Mouse (Mus musculus): ENCODE measurements around the gene Skiv2l. TPM values are rescaled to one million over a fixed set of nuclear protein-coding genes. Genes with fewer than 3 reads are reported as not detected.

Skiv2l gene
- polyA plus RNA-seq, 1 experiment from 2014 or later = 64.7 TPM

- WGBS = 69% methylated on average over 13 of the region's 13 CpGs
- Histone ChIP-seq H3K4me1 (no peaks in the 10 kb centered on the region), H3K9me3 (no peaks in the 10 kb centered on the region), H3K9ac (no peak overlapping the region), H3K4me2 (replicated peaks) (no peak overlapping the region), H3K27me3 (replicated peaks) (no peaks in the 10 kb centered on the region), H3K4me3 (no peak overlapping the region), H3K27ac (no peak overlapping the region), H3K36me3 (peaks cover 9% of the 10 kb centered on the region)
- no peak for ATAC-seq (ENCODE audit: low FRiP score, low read depth)
Observed at GRCm38 (mm10) chr17:34861704-34862415, 11.8 kb upstream of the Skiv2l start.

DNA sequence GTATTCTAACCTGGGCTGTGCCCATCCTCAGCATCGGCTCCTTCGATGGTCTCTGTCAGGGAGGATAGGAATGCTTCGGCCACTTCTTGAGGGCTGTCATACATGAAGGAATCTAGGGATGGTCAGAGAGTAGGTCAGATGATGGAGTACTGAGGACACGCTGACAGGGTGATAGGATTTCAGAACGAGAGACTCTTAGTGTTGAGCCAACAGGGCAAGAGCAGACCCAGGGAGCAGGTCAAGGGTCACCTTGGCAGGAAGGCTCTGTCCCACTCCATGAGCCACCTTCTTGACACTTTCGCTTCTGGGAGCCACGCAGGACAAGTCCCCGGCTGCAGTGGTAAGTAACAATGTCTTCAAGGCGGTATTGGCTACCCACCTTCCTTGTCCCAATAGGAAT is 10.5 kb upstream of the Skiv2l start:
- H3K27me3 ChIP-seq (replicated peaks) = no peaks in the 10 kb centered on the region
- no peak for ATAC-seq (ENCODE audit: low FRiP score, low read depth)
- no peaks in the 10 kb centered on the region for H3K4me1 ChIP-seq
- no peak overlapping the region for H3K27ac ChIP-seq
- H3K9me3 ChIP-seq = no peaks in the 10 kb centered on the region
- peaks cover 22% of the 10 kb centered on the region for H3K36me3 ChIP-seq
- H3K4me2 ChIP-seq (replicated peaks) = no peak overlapping the region
- H3K9ac ChIP-seq = no peak overlapping the region
- 89% methylated on average over 9 of the region's 9 CpGs for WGBS
- no peak overlapping the region for H3K4me3 ChIP-seq

DNA sequence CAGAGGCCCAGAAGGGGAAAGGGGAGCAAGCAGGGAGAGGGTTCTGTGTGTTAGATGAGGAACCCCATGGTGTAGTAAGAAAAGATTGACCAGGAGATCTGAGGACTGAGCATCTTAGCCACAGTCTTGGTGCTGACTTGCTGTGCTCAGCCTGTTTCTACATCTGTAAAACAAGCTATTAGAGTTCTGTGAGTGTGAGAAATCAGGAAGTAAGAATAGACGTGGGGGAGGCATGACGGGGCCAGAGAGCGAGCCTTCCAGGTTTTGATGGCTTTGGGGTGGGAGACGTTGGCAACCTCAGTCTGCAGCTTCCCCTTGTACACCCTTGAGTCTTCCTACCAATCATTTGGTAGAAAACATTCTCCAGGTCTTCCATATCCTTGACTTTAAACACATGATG is 8.7 kb upstream of the Skiv2l start:
- Histone ChIP-seq H3K4me2 (replicated peaks) (no peak overlapping the region), H3K9ac (no peak overlapping the region), H3K27me3 (replicated peaks) (no peaks in the 10 kb centered on the region), H3K4me3 (no peak overlapping the region), H3K4me1 (no peaks in the 10 kb centered on the region), H3K9me3 (no peaks in the 10 kb centered on the region), H3K36me3 (peaks cover 38% of the 10 kb centered on the region), H3K27ac (no peak overlapping the region)
- no peak for ATAC-seq (ENCODE audit: low FRiP score, low read depth)
- WGBS = 89% methylated on average over 4 of the region's 4 CpGs

DNA sequence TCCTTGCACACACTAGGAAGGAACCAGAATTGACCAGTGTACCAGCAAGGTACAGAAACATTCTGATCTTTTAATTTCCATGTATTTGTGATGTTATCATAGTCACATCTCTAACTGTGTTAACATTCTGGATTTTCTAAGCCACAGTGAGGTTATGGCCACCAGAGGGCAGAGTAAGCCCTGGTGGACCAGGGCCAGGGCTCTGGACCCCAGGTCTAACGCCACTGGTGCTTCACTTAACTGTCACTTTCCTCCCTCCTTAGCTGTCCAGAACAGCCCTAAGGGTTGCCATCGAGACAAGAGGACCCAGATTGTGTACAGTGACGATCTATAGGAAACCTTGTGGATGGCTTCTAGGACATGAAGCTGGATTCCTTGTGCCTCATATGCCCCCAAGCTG is 5.8 kb upstream of the Skiv2l start:
- Histone ChIP-seq H3K4me2 (replicated peaks) (no peak overlapping the region), H3K27ac (no peak overlapping the region), H3K9ac (no peak overlapping the region), H3K36me3 (peaks cover 52% of the 10 kb centered on the region), H3K9me3 (no peaks in the 10 kb centered on the region), H3K4me3 (no peak overlapping the region), H3K4me1 (peaks cover 8% of the 10 kb centered on the region), H3K27me3 (replicated peaks) (no peaks in the 10 kb centered on the region)
- WGBS = 46% methylated on average over 3 of the region's 3 CpGs
- ATAC-seq (ENCODE audit: low FRiP score, low read depth) = no peak

GRCm38 (mm10) chr17:34854761-34855160 is 4.8 kb upstream of the Skiv2l start:
- Histone ChIP-seq H3K4me1 (peaks cover 12% of the 10 kb centered on the region), H3K9me3 (no peaks in the 10 kb centered on the region), H3K27me3 (replicated peaks) (no peaks in the 10 kb centered on the region), H3K27ac (no peak overlapping the region), H3K9ac (no peak overlapping the region), H3K4me2 (replicated peaks) (no peak overlapping the region), H3K36me3 (peaks cover 52% of the 10 kb centered on the region), H3K4me3 (no peak overlapping the region)
- ATAC-seq (ENCODE audit: low FRiP score, low read depth) = no peak
- 88% methylated on average over 3 of the region's 3 CpGs for WGBS

DNA sequence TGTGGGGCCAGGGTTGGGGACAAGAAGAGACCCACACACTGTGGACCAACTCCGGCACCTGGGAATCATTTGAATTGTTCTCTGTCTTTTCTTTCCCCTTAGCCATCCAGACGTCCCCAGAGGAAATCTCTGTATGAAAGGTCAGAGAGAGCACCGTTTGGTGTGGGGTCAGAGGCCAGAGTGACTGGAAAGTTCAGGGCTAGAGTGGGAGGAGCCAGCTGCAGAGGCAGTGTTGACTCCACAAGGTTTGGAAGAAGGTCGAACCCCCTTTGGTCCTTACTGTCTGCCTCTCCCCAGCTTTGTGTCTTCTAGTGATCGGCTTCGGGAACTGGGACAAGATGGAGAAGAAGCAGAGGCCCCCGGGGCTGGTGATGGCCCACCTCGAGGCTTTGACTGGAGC is 3.5 kb upstream of the Skiv2l start:
- Histone ChIP-seq H3K9me3 (no peaks in the 10 kb centered on the region), H3K27me3 (replicated peaks) (no peaks in the 10 kb centered on the region), H3K36me3 (peaks cover 52% of the 10 kb centered on the region), H3K4me1 (peaks cover 18% of the 10 kb centered on the region), H3K9ac (no peak overlapping the region), H3K4me2 (replicated peaks) (no peak overlapping the region), H3K27ac (no peak overlapping the region), H3K4me3 (no peak overlapping the region)
- no peak for ATAC-seq (ENCODE audit: low FRiP score, low read depth)
- 84% methylated on average over 8 of the region's 8 CpGs for WGBS

- Histone ChIP-seq H3K36me3 (peaks cover 58% of the 10 kb centered on the region), H3K9me3 (no peaks in the 10 kb centered on the region), H3K27ac (no peak overlapping the region), H3K4me2 (replicated peaks) (peak overlapping the region; percentile 94), H3K27me3 (replicated peaks) (no peaks in the 10 kb centered on the region), H3K4me3 (peak overlapping the region; percentile 78), H3K9ac (peak overlapping the region; percentile 71), H3K4me1 (peaks cover 18% of the 10 kb centered on the region)
- peak; percentile 66 for ATAC-seq (ENCODE audit: low FRiP score, low read depth)
- WGBS = 2% methylated on average over 25 of the region's 25 CpGs
Observed at GRCm38 (mm10) chr17:34850517-34851125, 611 bp upstream of the Skiv2l start.

- WGBS = 90% methylated on average over 7 of the region's 7 CpGs
- Histone ChIP-seq H3K4me1 (peaks cover 18% of the 10 kb centered on the region), H3K9me3 (no peaks in the 10 kb centered on the region), H3K27ac (no peak overlapping the region), H3K4me3 (no peak overlapping the region), H3K9ac (no peak overlapping the region), H3K36me3 (peaks cover 60% of the 10 kb centered on the region), H3K4me2 (replicated peaks) (no peak overlapping the region), H3K27me3 (replicated peaks) (no peaks in the 10 kb centered on the region)
- ATAC-seq (ENCODE audit: low FRiP score, low read depth) = no peak
Observed at GRCm38 (mm10) chr17:34847615-34848014, 2.4 kb downstream of the Skiv2l start.

- no peak overlapping the region for H3K4me2 ChIP-seq (replicated peaks)
- H3K9me3 ChIP-seq = no peaks in the 10 kb centered on the region
- no peak overlapping the region for H3K27ac ChIP-seq
- H3K9ac ChIP-seq = no peak overlapping the region
- WGBS = 90% methylated on average over 6 of the region's 6 CpGs
- H3K36me3 ChIP-seq = peaks cover 60% of the 10 kb centered on the region
- peaks cover 18% of the 10 kb centered on the region for H3K4me1 ChIP-seq
- H3K4me3 ChIP-seq = no peak overlapping the region
- no peaks in the 10 kb centered on the region for H3K27me3 ChIP-seq (replicated peaks)
- no peak for ATAC-seq (ENCODE audit: low FRiP score, low read depth)
Observed at GRCm38 (mm10) chr17:34847192-34847591, 2.8 kb downstream of the Skiv2l start.

DNA sequence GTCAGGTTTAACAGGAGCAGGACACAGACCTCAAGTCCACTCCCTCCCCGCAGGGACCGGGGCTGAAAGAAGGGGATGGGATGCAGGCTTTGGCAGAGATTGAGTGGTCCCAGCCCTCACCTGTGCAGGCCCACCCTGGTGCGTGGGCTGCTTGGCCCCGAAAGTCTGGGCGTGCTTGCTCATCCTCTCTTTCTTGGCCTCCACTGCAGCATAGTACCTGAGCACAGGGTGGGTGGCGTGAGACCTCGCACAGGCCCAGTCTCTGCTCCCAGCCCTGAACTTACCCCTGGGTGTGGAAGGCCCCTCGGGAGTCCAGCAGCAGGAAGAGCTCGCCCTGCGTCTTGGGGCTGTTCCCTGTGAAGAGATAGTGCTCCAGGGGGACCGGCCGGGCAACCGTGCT is 5.1 kb downstream of the Skiv2l start:
- peaks cover 83% of the 10 kb centered on the region for H3K36me3 ChIP-seq
- H3K27me3 ChIP-seq (replicated peaks) = no peaks in the 10 kb centered on the region
- H3K4me3 ChIP-seq = no peak overlapping the region
- 93% methylated on average over 13 of the region's 13 CpGs for WGBS
- no peaks in the 10 kb centered on the region for H3K9me3 ChIP-seq
- H3K4me2 ChIP-seq (replicated peaks) = no peak overlapping the region
- H3K4me1 ChIP-seq = peaks cover 7% of the 10 kb centered on the region
- H3K27ac ChIP-seq = no peak overlapping the region
- no peak for ATAC-seq (ENCODE audit: low FRiP score, low read depth)
- no peak overlapping the region for H3K9ac ChIP-seq

- WGBS = 85% methylated on average over 6 of the region's 6 CpGs
- H3K36me3 ChIP-seq = peaks cover 73% of the 10 kb centered on the region
Observed at GRCm38 (mm10) chr17:34840736-34841307, 9.2 kb downstream of the Skiv2l start.

GRCm38 (mm10) chr17:34838785-34839184 is 11.2 kb downstream of the Skiv2l start:
- 92% methylated on average over 7 of the region's 7 CpGs for WGBS
- peaks cover 58% of the 10 kb centered on the region for H3K36me3 ChIP-seq
- H3K4me2 ChIP-seq (replicated peaks) = peak overlapping the region; percentile 100; the same call in 1 of the 2 replicates
- H3K27ac ChIP-seq = no peak overlapping the region
- H3K4me1 ChIP-seq = peaks cover 26% of the 10 kb centered on the region
- H3K9ac ChIP-seq = no peak overlapping the region
- no peaks in the 10 kb centered on the region for H3K27me3 ChIP-seq (replicated peaks)
- H3K4me3 ChIP-seq = peak overlapping the region; percentile 1; the same call in 1 of the 2 replicates
- no peaks in the 10 kb centered on the region for H3K9me3 ChIP-seq
- no peak for ATAC-seq (ENCODE audit: low FRiP score, low read depth)

More at GRCm38 (mm10) chr17:34840736-34841307, 9.2 kb downstream of the Skiv2l start:
- peaks cover 22% of the 10 kb centered on the region for H3K4me1 ChIP-seq
- no peak for ATAC-seq (ENCODE audit: low FRiP score, low read depth)
- no peak overlapping the region for H3K4me2 ChIP-seq (replicated peaks)
- H3K4me3 ChIP-seq = no peak overlapping the region
- H3K27me3 ChIP-seq (replicated peaks) = no peaks in the 10 kb centered on the region
- no peaks in the 10 kb centered on the region for H3K9me3 ChIP-seq
- H3K9ac ChIP-seq = no peak overlapping the region
- no peak overlapping the region for H3K27ac ChIP-seq
